Mouse (Mus musculus): Measurements from ENCODE around the gene Scamp3. TPM values are rescaled to one million over a fixed set of nuclear protein-coding genes. Genes with fewer than 3 reads are reported as not detected.

The Scamp3 gene
- total and polyA plus RNA-seq, 3 experiments = 101 to 287 TPM; not detected in 1

- no peak; the same call in 1 of the 2 replicates for TF ChIP-seq TCF12 (IDR thresholded peaks at IDR 0.05; ENCODE audit: low read depth, low read length)
- TF ChIP-seq ZMIZ1 (IDR thresholded peaks at IDR 0.05; ENCODE audit: low read depth, low read length) = no peak
Observed at GRCm38 (mm10) chr3:89182531-89183057, 5.3 kb downstream of the Scamp3 start (continued).

DNA sequence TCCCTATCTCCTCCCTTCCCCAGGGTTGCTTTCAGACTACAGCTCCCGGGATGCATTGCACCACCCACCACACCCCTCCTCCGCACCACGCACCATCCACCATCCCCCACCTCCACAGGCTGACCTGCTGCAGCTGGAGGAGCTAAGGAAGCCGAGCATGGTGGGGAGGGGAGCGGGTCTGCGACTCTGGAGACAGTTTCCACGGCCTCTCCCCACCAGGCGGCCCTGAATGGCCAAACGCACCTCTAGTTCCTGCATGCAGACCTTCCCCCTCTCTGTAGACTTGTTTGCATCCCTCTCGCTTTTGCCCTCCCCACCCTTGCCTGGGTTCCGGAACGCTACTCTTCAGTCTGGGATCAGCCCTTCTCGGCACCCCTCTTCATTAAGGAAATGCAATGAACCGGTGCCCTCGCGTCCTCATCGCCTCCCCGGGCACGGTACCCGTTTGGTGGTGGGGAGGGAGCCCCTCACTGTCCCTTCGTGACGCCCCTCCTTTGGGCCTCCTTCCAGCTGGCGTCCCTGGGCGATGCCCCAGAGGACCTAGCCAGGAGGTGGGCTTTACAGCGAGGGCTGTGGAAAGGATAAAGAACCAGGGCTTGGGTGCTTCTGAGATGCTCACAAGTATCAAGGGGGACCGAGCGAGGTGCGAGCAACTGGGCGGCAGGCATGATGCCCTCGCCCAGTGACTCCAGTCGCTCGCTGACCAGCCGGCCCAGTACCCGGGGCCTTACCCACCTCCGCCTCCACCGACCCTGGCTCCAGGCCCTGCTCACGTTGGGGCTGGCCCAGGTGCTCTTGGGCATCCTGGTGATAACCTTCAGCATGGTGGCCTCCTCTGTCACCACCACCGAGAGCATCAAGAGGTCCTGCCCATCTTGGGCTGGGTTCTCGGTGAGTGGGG is 6.0 kb downstream of the Scamp3 start, which contains the start of gene Fam189b:
Fam189b (plus strand) TSS at position 86 of the 901 bp plus-strand sequence.
- DNase-seq (ENCODE audit: low read depth, low spot score) = peak; percentile 91
- H3K36me3 ChIP-seq (ENCODE audit: control insufficient read depth in 1 of 2, insufficient read depth in 2 of 2, low read length in 2 of 2) = peaks cover 7 to 61% of the 10 kb centered on the region in 2 experiments
- no peaks in the 10 kb centered on the region for H3K9me3 ChIP-seq (replicated peaks; ENCODE audit: insufficient read depth, low read length)
- peaks cover 13% of the 10 kb centered on the region for H3K79me2 ChIP-seq (ENCODE audit: control insufficient read depth, insufficient read depth, low read length, poor library complexity)
- H3K4me1 ChIP-seq (ENCODE audit: control insufficient read depth in 1 of 2, insufficient read depth in 2 of 2, low read length in 2 of 2) = peaks cover 25 to 70% of the 10 kb centered on the region in 2 experiments
- peak within 1 kb of the TSS; percentile 92 for H3K27ac ChIP-seq (ENCODE audit: control insufficient read depth, low read depth, low read length)
- H3K4me3 ChIP-seq (ENCODE audit: control insufficient read depth in 1 of 2, insufficient read depth in 1 of 2, low read depth in 2 of 2, low read length in 2 of 2) = peak within 1 kb of the TSS; percentile 43 to 45
- no peak for TF ChIP-seq GATA1 (IDR thresholded peaks at IDR 0.05; ENCODE audit: low read depth, low read length)
- peak; percentile 73; the same call in 1 of the 2 replicates for TF ChIP-seq KAT2A (conservative IDR thresholded peaks at IDR 0.05; ENCODE audit: low read depth, low read length)
- peak; percentile 95 for TF ChIP-seq MAZ (IDR thresholded peaks at IDR 0.05; ENCODE audit: low read depth, low read length)
- TF ChIP-seq CHD2 (IDR thresholded peaks at IDR 0.05; ENCODE audit: low read length) = peak; percentile 84
- TF ChIP-seq ETS1 (IDR thresholded peaks at IDR 0.05; ENCODE audit: low read depth, low read length) = no peak
- TF ChIP-seq POLR2A (IDR thresholded peaks at IDR 0.05; ENCODE audit: control insufficient read depth in 1 of 2, insufficient read depth in 1 of 2, low read depth in 1 of 2, low read length in 2 of 2, poor library complexity in 1 of 2) = peak; percentile 45 to 78; a peak in 2 of 4 replicates
- TF ChIP-seq NRF1 (IDR thresholded peaks at IDR 0.05; ENCODE audit: insufficient read depth, low read depth, low read length, poor library complexity, severe bottlenecking) = 0 out of 2 replicates have a peak, but pooled peaks have one; percentile 25
- TF ChIP-seq EP300 (IDR thresholded peaks at IDR 0.05; ENCODE audit: low read depth in 1 of 2, low read length in 2 of 2) = peak in 1 of 2 experiments; percentile 54; a peak in 2 of 4 replicates
- peak; percentile 60; the same call in 1 of the 2 replicates for TF ChIP-seq E2F4 (IDR thresholded peaks at IDR 0.05; ENCODE audit: borderline replicate concordance, low read depth, low read length)
- peak; percentile 97 for TF ChIP-seq POLR2AphosphoS2 (IDR thresholded peaks at IDR 0.05; ENCODE audit: low read length)
- peak; percentile 90 for TF ChIP-seq ZMIZ1 (IDR thresholded peaks at IDR 0.05; ENCODE audit: low read depth, low read length)
- TF ChIP-seq HCFC1 (IDR thresholded peaks at IDR 0.05; ENCODE audit: low read depth, low read length) = peak; percentile 95
- TF ChIP-seq CHD1 (IDR thresholded peaks at IDR 0.05; ENCODE audit: low read depth, low read length) = peak; percentile 76; the same call in 1 of the 2 replicates
- TF ChIP-seq RCOR1 (IDR thresholded peaks at IDR 0.05; ENCODE audit: low read depth, low read length) = no peak
- TF ChIP-seq ELF1 (IDR thresholded peaks at IDR 0.05; ENCODE audit: low read depth, low read length) = no peak; the same call in 1 of the 2 replicates
- TF ChIP-seq TCF12 (IDR thresholded peaks at IDR 0.05; ENCODE audit: low read depth, low read length) = peak; percentile 36; the same call in 1 of the 2 replicates
- no peak for TF ChIP-seq UBTF (IDR thresholded peaks at IDR 0.05; ENCODE audit: borderline replicate concordance, insufficient read depth, low read depth, low read length)
- TF ChIP-seq TBP (IDR thresholded peaks at IDR 0.05; ENCODE audit: low read depth, low read length) = no peak
- 0 out of 2 replicates have a peak, but pooled peaks have one; percentile 61 for TF ChIP-seq JUND (IDR thresholded peaks at IDR 0.05; ENCODE audit: low read depth, low read length)
- TF ChIP-seq MXI1 (IDR thresholded peaks at IDR 0.05; ENCODE audit: low read depth, low read length) = peak; percentile 77
- no peak for TF ChIP-seq MEF2A (IDR thresholded peaks at IDR 0.05; ENCODE audit: extremely low read depth, insufficient replicate concordance, low read depth, low read length, poor library complexity, severe bottlenecking)
- peak; percentile 40; the same call in 1 of the 2 replicates for TF ChIP-seq BHLHE40 (IDR thresholded peaks at IDR 0.05; ENCODE audit: borderline replicate concordance, low read depth, low read length)
- no peak for TF ChIP-seq ZKSCAN1 (IDR thresholded peaks at IDR 0.05; ENCODE audit: low read depth, low read length)
- TF ChIP-seq MAX (IDR thresholded peaks at IDR 0.05; ENCODE audit: low read length) = peak; percentile 58; the same call in 1 of the 2 replicates
- TF ChIP-seq MYC (IDR thresholded peaks at IDR 0.05; ENCODE audit: low read depth, low read length) = peak; percentile 48
- TF ChIP-seq ZC3H11A (IDR thresholded peaks at IDR 0.05; ENCODE audit: low read depth, low read length) = no peak
- TF ChIP-seq SIN3A (IDR thresholded peaks at IDR 0.05; ENCODE audit: low read length) = peak; percentile 80
- TF ChIP-seq NELFE (IDR thresholded peaks at IDR 0.05; ENCODE audit: low read depth, low read length) = peak; percentile 56; the same call in 1 of the 2 replicates
- peak; percentile 48; the same call in 1 of the 2 replicates for TF ChIP-seq USF1 (IDR thresholded peaks at IDR 0.05; ENCODE audit: low read depth, low read length)
- H3K27me3 ChIP-seq (ENCODE audit: control insufficient read depth in 1 of 2, insufficient read depth in 2 of 2, low read length in 2 of 2) = no peaks in the 10 kb centered on the region
- H3K9ac ChIP-seq (ENCODE audit: control insufficient read depth, low read depth, low read length, poor library complexity, severe bottlenecking) = peak within 1 kb of the TSS; percentile 63
